Mouse (Mus musculus): Measurements from ENCODE around the gene Csn1s2b. TPM values are rescaled to one million over a fixed set of nuclear protein-coding genes. Genes with fewer than 3 reads are reported as not detected.
"Not testable (repeated sequence)": the region's sequence is repeated elsewhere in the genome, so short reads cannot be mapped to it uniquely, and the experiment has no call there.

Gene Csn1s2b
- total RNA-seq (2021), result not detected

DNA sequence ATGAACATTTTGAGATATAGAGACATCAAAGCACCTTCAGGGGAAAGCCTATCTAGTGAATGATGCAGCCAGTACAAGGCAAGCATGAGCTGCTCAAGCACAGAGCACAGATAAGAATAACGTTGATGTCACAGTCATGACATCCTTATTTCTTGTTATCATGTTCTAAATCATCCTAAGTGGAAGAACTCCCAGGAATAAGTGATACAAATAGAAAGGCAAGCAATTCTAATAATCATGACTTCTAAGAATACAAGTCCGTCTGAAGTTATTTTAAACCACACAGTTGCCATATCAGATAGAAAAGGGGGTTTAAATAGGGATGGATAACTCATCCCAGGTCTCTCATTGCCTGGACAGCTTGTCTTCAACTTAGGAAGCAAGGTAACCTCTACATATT lies at the start of gene Csn1s2b:
TSS of gene Csn1s2b (plus strand) at position 301 of the 400 bp plus-strand sequence.
- DNase-seq, result no peak

DNA sequence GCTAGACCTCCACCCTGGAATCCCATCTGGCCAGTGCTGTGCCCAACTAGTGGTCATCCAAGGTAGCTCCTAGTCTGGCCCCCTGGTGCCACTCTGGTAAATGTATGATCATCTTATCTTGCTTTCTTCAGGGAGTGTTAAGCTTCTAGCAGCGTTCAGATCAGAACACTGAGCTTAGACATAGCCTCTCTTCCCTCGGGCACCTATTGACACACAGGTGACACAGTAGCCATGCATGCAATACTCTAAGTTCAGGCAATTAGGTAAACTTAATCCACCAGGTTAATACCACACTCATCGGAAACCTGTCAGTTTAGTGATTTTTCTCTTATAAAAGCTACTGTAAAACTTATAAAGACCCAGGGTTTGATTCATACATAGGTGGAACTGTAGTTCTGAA lies 43.3 kb upstream of the Csn1s2b start:
- DNase-seq, result no peak

DNA sequence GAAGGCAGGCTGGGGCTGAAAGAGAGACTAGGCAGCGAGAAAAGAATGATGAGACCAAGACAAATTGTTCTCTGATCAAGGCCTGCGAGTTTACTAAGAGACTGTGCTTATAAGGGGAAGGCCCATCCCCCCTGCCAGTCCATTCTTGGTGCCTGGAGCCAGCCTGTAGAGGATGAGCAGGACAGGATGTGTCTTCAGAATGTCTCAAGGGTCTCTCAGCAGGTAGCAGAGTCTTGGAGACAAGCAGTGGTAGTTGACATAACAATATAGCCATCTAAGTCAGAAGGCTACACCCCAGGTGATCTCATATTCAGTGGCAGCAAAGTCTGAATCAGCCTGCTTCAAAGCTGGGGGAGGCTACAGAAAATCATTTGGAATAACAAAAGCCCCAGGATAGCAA lies 35.7 kb upstream of the Csn1s2b start:
- DNase-seq, result not testable (repeated sequence)

DNA sequence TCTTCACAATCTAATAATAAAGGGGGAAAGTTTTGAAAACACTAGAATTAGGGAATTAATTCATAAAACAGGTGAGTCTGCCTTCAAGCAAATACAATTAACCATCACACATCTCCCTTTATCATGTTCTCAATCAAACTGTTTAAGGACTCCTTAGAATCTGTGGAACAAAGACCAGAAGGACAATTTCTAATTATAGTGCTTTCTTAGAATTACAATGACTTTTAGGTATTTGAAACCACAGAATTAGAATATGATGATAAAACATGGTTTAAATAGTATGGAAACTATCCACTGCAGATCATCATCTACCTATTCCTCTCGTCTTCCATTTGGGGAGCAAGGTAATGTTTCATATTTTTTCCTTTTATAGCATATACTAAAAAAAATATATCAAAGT lies 33.6 kb upstream of the Csn1s2b start, which contains the start of gene Csn1s2a:
TSS of gene Csn1s2a (plus strand) at position 301 of the 400 bp plus-strand sequence.
- no peak for DNase-seq

DNA sequence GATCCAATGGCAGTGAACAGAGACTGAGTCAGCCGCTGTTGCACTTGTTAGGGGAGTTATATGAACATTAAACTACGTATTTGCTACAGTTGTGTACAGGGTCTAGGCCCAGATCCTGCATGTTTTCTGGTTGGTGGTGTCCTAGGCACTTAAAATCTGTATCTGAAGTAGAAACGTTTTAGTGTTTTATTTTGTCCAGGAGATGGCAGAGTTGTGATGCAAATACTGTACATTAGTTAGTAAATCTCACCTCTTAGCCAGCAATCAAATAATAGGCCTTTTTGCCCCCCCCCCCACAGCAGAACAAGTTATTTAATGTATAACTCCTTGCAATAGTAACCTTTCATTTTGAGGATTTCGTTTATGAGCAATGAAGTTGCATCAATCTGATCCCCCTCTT lies 25.2 kb upstream of the Csn1s2b start:
- DNase-seq, result no peak

DNA sequence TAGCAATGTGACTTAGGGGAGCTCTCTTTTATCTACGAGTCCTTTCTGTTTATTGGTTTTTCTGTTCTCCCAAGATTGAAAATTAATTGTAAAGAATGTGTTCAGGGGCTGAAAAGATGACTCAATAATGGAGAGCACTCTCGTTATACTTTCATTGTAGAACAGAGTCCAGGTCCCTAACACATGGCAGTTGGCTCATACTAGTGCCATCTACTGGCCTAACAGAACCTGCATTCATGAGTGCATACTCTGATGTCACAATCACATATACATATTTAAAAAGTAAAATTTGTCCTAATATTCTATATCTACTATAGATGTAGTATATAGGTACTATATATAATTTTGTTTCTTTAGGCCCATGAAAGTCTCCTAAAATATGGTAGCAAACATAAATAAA lies 1.4 kb downstream of the Csn1s2b start:
- no peak for DNase-seq

DNA sequence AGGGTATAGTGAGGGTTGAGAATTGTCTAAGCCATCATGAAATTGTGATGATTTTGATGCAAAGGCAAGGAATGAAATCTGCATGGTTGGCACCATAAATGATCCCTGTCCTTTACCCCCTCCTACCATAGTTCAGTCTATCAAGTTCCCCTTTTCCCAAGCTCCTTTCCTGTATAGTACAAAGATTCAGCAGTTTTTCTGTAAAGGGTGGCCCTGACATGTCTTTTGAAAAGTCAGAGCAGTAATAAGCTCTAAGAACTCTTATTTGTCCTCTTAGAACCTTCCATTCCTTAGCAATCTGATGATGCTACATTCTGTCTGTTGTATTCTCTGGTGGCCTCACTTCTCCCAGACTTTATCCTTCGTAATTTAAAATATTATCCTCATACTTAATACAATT lies 17.5 kb downstream of the Csn1s2b start, which contains the start of gene Prr27:
TSS of gene Prr27 (plus strand) at position 301 of the 400 bp plus-strand sequence.
- no peak for DNase-seq

DNA sequence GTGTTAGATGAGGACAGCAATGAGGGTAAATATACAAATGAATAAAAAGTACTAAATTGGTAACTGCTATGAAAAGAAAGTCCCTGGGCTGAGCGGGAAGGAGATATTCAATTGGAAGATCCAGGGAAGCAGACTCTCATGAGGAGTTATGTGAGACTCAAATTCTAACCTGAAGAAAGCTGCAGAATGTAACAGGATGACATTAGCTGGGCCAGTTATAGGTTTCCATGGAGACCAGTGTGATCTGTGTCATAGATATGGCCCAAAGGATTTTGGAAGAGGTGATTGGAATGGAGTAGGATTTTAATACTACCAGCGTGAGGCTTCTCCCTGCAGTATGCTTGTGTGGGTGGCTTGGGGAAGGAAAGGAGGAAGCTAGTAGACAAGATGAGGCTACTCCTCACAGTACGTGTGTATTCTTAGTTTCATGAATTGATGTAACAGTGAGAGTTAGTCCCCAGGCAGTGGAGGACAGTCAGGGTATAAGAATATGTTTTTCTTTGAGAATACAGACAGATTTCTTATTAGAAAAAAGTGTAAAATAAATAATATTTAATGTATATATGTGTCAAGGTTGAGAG lies 47.3 kb downstream of the Csn1s2b start:
- no peak for DNase-seq

DNA sequence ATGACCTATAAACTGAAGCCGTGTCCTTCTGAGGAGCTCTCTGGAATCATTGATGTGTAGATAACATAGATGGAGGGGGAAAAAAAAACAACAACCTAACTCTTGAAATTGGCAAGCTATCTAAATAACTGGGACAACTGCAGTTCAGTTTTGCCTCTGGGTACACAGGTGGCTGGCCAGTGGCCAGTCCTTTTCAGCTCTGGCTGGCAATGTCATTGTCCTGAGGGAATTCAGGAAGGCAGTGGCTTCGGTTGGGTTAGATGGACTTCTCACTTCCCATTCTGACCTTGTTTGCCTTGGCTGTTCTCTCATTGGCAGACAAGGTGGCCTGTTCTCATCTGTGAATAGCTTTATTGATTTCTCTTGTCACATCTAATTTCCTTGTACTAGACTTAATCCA lies 62.2 kb downstream of the Csn1s2b start:
- no peak for DNase-seq

DNA sequence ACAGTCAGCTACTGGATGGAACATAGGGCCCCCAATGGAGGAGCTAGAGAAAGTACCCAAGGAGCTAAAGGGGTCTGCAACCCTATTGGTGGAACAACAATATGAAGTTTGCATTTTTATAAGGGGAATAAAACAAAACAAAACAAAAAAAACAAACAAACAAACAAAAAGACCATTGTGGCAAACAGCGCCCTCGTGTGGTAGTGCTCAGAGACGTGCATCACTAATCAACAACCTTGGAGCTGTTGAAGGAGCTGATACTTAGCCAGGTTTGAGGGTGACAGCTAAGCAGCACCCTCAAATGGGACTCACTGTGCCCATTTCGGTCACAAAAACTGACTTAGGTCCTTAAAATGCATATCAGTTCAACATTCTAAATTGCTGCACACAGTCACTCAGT lies 63.5 kb downstream of the Csn1s2b start:
- no peak for DNase-seq

Other genes with a start within 250 kb of the Csn1s2b start
- gene Sult1d1, start 239.1 kb upstream of the Csn1s2b start, total RNA-seq (2021), result not detected
- gene Sult1e1, start 216.5 kb upstream of the Csn1s2b start, total RNA-seq (2021), result not detected
- gene Csn1s1, start 141.9 kb upstream of the Csn1s2b start, total RNA-seq (2021), result not detected
- gene Csn2, start 108.5 kb upstream of the Csn1s2b start, total RNA-seq (2021), result not detected
- gene Csn1s2a, start 33.5 kb upstream of the Csn1s2b start, total RNA-seq (2021), result not detected
- gene Prr27, start 17.6 kb downstream of the Csn1s2b start, total RNA-seq (2021), result not detected
- not detected for gene Odam, start 76.9 kb downstream of the Csn1s2b start, total RNA-seq (2021)
- gene Csn3, start 117.5 kb downstream of the Csn1s2b start, total RNA-seq (2021), result not detected
- gene 2310003L06Rik, start 161.4 kb downstream of the Csn1s2b start, total RNA-seq (2021), result not detected
- gene Gm28434, start 161.4 kb downstream of the Csn1s2b start, total RNA-seq (2021), result not detected
- not detected for gene Cabs1, start 171.4 kb downstream of the Csn1s2b start, total RNA-seq (2021)
- gene Smr3a, start 194.5 kb downstream of the Csn1s2b start, total RNA-seq (2021), result not detected

Data from heart, postnatal 4 days (tissue).